Mouse (Mus musculus): ENCODE data around the gene Olfr1418. TPM values are rescaled to one million over a fixed set of nuclear protein-coding genes. Genes with fewer than 3 reads are reported as not detected.
"Not testable (repeated sequence)": the region's sequence is repeated elsewhere in the genome, so short reads cannot be mapped to it uniquely, and the experiment has no call there.

The Olfr1418 gene
- polyA plus RNA-seq (2017; shearing (Covaris generic)) = not detected

GRCm38 (mm10) chr19:11860966-11861365 is at the start of gene Olfr1418:
Gene Olfr1418, minus strand, starts transcription at chr19:11861066.
- no peak for ATAC-seq

GRCm38 (mm10) chr19:11886265-11886664 is 25.4 kb upstream of the Olfr1418 start, which contains the start of gene Olfr1420:
Gene Olfr1420, plus strand, starts transcription at chr19:11886565.
- ATAC-seq = no peak

GRCm38 (mm10) chr19:11878404-11878803 is 17.5 kb upstream of the Olfr1418 start:
- ATAC-seq = not testable (repeated sequence)

DNA sequence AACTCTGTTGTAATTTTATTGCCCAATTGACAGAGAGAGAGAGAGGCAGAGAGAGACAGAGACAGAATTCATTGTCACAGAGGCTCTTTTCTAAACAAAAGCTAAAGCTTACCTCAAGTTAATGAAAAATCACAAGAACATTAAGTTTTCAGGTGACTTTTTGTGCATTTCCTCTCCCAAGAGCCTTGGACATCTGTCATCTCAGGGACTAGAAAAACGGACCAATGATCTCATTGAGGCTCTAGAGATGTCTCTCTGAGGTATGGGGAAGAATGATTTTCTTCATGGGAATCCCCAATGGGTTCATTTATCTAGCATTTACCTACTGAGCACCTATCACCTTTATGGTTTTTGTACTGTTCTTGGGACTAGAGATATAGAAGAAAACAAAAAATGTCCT is 14.1 kb upstream of the Olfr1418 start, which contains the start of gene Olfr1419:
Gene Olfr1419 (minus strand): TSS at position 101 of the 400 bp plus-strand sequence.
- no peak for ATAC-seq

- no peak for ATAC-seq
Measured at GRCm38 (mm10) chr19:11867837-11868236, 7.0 kb upstream of the Olfr1418 start.

DNA sequence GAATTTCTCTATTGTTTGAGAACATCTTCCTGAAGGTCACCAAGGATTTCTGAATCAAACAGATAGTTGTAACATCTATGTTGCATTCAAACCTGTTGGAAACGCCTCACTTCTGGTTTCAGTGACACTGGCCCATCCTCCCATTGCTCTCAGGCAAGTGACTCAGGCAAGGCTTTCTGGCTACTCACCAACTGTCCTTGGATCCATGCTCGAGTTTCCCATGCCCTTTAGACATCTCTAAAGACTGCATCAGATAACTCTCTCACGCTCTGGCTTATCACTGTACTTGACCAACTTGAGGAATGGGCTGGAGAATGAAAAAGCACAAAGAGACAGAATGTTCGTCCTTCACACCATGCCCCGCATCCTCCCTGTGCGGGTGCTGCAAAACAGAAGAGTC is 4.4 kb downstream of the Olfr1418 start:
- no peak for ATAC-seq

- ATAC-seq = no peak
Measured at GRCm38 (mm10) chr19:11854821-11855220, 6.0 kb downstream of the Olfr1418 start.

- ATAC-seq = no peak
Measured at GRCm38 (mm10) chr19:11852652-11853051, 8.2 kb downstream of the Olfr1418 start.

DNA sequence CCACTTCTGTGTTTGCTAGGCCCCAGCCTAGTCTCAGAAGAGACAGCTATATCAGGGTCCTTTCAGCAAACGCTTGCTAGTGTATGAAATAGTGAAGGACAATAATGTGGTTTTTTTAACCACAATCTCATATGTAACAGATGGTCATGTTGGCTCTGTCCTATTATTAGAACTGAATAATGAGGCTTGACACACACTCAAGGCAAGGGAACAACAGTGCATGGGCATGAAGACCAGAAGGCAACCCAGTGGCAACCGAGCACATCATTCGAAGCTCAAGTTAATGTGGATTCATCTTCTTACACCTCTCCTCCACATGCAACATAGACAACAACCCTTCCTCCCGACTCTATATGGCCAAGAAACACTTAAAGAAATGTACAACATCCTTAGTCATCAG is 14.5 kb downstream of the Olfr1418 start:
- no peak for ATAC-seq

DNA sequence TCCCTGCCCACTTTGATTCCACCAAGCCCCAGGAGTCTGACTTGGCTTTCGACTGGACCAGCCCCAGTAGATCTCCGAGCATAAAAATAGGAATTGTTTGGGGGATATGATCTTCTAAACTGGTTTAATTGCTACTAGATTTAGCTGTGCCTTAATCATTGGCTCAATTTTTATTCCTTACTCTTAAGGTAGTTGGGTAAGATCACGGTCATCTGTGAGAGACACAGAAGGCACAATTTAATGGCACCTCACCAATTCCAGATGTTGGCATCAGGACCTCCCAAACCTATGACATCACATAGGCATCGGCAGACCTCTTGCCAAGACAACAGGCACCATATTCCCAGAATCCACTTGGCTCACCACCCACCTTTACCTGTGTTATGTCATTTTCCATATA is 21.7 kb downstream of the Olfr1418 start, which contains the start of gene Olfr1417:
Gene Olfr1417 (minus strand): TSS at position 101 of the 400 bp plus-strand sequence.
- no peak for ATAC-seq

DNA sequence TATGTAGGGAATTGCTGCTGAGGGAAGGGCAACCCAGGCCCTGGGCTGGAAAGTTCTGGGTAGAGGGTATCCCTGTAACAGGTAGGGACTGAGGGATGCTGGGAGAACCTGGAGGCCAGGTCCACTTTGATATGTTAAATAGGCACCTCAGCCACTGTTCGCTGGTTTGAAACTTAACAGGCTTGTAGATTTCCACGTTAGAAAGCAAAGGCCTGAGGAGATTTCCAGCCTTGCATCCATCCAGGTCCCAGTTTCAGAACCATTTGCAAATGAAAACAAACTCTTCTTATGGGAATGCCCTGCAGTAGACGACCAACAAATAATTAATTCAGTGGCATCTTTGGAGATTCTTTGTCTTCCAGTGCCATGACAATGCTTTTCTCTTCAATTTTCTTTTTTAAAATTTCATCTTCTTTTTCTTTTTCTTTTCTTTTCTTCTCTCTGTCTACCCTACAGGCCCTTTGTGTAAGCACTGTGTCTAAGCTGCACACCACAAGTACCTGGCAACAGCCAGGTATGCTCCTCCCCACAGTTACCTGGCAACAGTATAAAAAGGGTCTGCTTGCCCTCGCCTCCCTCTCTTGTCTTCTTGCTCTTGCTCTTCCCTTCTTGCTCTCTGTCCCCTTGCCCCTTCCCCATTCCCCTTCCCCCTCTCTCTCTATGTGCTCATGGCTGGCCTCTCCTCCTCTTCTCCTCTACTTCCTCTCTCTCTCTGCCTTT is 37.4 kb downstream of the Olfr1418 start:
- no peak for ATAC-seq

DNA sequence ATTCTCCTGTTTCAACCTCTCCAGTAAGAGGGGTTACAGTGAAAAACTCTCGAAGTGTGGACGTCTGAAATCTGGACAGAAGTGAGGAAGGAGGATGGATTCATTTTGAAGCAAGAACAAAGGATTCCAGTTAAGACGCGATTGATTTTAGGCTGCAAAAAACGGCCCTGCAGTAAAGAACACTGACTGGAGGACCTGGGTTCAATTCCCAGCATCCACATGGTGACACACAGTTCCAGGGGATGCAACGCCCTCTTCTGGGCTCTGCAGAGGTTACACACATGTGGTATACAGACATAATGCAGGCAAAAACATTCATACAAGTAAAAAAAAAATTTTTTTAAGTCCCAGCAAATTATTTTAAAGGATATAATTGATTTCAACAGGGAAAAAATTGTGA is 40.7 kb downstream of the Olfr1418 start:
- ATAC-seq = no peak

- no peak for ATAC-seq
Measured at GRCm38 (mm10) chr19:11819800-11820199, 41.1 kb downstream of the Olfr1418 start.

DNA sequence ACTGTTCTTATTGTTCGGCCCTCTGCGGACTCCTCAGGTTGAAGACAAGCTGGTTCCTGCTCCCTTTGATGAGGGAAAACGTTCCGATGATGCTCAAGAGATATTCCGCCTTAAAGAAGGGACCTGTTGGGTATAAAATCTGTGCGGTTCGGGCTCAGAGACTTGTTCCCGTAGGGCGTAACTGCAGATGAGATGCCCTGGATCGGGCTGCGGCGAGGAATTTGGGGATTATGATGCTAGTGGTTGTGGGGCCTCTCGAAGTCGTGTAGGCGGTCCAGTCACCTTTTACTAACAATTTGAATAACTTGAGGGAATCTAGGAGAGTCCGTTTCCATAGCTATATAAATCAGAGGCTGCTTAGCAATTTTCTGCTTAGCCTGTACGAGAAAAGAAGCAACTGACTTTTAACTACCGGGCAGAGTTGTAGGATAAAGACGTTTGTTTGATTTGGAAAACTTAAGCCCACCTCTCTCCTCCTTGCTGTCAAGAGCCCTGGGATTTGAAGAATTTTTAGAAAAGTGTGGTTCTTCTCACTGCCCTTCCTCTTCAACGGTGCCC is 41.6 kb downstream of the Olfr1418 start, which contains the start of gene Stx3:
Gene Stx3 (minus strand): TSS at position 261 of the 558 bp plus-strand sequence.
- ATAC-seq = no peak

DNA sequence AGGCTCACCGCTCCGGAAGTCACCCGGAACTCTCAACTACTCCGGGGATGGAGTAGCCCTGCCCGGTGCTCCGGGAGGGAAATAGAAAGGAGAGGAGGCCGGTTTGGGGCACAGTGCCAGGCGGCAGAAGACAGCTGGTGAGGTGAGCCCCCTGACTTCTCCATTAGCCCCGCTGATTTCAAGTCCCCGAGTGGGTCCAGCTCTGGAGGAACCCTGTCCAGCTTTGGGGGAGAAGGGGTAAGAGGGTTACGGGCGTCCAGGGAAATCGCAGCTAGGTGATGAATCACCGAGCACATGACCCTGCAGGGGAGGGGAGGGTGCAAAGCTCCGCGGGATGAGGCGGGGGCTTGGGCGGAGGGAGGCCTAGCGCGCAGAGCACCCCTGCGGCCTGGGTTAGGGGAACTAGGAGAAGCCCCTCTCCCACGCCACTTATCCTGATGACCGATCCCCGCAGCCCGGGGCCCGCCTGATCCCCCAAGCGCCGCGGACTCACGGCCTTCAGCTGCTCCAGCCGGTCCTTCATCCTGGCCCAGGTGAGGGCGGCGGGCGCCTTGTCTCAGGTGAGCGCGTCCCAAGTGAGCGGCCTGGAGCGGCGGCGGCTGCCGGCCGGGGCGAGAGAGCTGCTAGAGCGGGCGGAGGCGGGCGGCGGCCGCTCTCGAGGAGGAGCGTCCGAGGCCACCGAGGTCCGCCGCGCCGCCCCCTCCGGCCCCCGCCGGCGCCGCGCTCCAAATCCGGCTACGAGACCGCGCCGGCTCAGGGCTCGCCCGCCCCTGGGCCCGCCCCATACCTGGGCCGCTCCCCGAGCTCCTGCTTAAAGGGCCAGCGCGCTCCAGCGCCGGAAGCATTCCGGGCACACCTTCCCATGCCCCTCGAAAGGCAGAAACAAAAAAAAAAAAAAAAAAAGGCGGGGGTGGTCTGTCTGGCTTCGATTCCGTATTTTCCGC is 42.4 kb downstream of the Olfr1418 start:
- no peak for ATAC-seq

DNA sequence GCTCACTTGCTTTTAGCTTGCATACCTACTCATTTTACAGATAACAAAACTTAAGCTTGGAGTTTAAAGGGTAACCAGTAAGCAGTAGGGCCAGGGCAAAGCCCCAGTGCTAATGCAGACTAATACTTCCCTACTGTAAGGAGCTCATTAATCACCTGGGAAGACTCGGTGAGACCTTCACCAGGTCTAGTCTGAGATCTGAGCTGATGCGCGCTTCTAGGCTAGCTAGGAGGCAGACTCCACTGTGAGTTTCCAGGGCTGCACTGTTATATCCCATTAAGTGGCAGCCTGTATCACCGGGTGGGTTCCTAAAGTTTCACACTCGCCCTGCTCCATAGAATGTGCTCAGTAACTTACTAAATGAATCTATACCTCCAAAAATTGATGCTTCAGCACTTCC is 43.3 kb downstream of the Olfr1418 start:
- no peak for ATAC-seq

GRCm38 (mm10) chr19:11816706-11817105 is 44.2 kb downstream of the Olfr1418 start:
- ATAC-seq = no peak

- ATAC-seq = no peak
Measured at GRCm38 (mm10) chr19:11814742-11815333, 46.0 kb downstream of the Olfr1418 start.

DNA sequence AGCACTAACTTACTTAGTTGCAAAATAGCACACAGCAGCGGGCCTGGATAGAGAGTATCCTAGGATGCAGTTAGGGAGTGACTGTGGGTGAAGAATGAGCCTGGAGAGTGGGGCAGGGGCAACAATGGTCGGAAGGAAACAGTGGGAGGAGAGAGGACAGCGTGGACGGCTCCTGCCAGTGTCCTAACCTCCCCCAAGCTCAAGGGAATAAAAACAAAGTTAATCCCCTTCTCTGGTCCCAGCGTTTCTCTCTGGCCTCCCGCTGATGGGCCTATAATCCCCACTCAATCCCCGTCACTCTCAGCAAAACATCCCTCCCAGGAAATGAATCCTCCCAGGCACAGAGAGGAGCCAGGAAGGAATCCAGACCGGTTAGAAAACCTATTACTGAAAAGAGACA is 47.2 kb downstream of the Olfr1418 start:
- ATAC-seq = no peak

DNA sequence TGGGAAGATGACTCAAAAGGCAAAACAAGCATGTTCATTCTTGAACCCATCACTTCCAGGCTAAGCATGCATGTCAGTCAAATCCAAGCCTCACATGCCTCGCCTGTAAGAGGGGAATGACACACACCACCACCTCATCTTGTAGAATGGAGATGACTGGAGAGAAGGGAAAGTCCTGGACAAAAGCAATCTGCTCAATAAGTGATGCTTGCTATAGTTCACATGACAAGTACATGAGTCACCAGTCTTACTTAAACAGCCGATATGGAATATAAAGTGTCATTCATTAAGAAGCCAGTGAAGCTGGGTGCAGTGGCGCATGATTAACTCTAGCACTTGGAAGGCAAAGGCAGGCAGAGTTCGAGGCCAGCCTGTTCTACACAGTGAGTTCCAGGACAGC is 47.7 kb downstream of the Olfr1418 start:
- ATAC-seq = no peak

GRCm38 (mm10) chr19:11811688-11812365 is 49.0 kb downstream of the Olfr1418 start:
- ATAC-seq = no peak

DNA sequence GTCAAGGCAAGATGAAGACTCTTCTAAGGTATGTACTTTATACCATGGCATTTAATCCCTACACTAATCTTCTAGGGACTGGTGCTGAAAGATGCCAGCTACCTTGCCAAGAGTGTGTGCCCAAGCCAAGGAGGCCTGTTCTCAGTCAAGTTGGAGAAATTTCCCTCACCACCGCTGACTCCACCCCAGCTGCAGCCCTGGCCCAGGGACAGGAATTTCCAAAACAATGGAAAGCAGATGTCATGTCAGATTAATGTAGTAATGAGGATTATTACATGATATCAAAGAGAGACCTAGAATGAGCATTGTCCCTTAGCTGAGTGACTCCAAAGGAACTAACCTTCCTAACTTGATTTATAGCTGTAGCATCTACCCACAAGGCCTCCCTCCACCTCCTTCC is 50.0 kb downstream of the Olfr1418 start:
- no peak for ATAC-seq
